Mouse (Mus musculus): ENCODE results near the gene Pcdh19. TPM values are rescaled to one million over a fixed set of nuclear protein-coding genes. Genes with fewer than 3 reads are reported as not detected.

Pcdh19 gene
- polyA plus RNA-seq (2012; rRNA removed): 0.06 and 0.16 TPM in 2 replicates

GRCm38 (mm10) chrX:133688840-133689239 is at the start of gene Pcdh19:
TSS of gene Pcdh19 (minus strand) at chrX:133688987.

Other genes with a start within 250 kb of the Pcdh19 start
- gene Tnmd, start 162.0 kb upstream of the Pcdh19 start, polyA plus RNA-seq (2012; rRNA removed): 0.03 and 0.63 TPM in 2 replicates
- 4.6 and 4.9 TPM in 2 replicates for gene Tspan6, start 209.4 kb upstream of the Pcdh19 start, polyA plus RNA-seq (2012; rRNA removed)
- 0.24 and 0.41 TPM in 2 replicates for gene Srpx2, start 219.4 kb upstream of the Pcdh19 start, polyA plus RNA-seq (2012; rRNA removed)